Mouse (Mus musculus) stomach, postnatal 0 days (tissue): ENCODE data around the gene Hmga2.

Experiments used
- CTCF ChIP-seq: IDR thresholded peaks from 2 replicates; pipeline ENCODE4 v1.5.1; 2016; ENCODE audit warnings: antibody characterized with exemption, low read depth, mild to moderate bottlenecking, moderate library complexity
- EP300 ChIP-seq: optimal IDR thresholded peaks from 2 replicates; pipeline ENCODE3; 2016; ENCODE audit warnings: antibody characterized with exemption

- no peak for TF ChIP-seq CTCF
- no peak for TF ChIP-seq EP300
These were observed 43.4 kb downstream of the Hmga2 start for GRCm38 (mm10) chr10:120432731-120433462.
